Mouse (Mus musculus): Measurements from ENCODE around the gene Tgds. TPM values are rescaled to one million over a fixed set of nuclear protein-coding genes. Genes with fewer than 3 reads are reported as not detected.
"Not testable (repeated sequence)": the region's sequence is repeated elsewhere in the genome, so short reads cannot be mapped to it uniquely, and the experiment has no call there.

Tgds gene
- polyA plus RNA-seq (2017; shearing (Covaris generic)), result 10 to 100 TPM; 25.7 to 33.6 TPM

DNA sequence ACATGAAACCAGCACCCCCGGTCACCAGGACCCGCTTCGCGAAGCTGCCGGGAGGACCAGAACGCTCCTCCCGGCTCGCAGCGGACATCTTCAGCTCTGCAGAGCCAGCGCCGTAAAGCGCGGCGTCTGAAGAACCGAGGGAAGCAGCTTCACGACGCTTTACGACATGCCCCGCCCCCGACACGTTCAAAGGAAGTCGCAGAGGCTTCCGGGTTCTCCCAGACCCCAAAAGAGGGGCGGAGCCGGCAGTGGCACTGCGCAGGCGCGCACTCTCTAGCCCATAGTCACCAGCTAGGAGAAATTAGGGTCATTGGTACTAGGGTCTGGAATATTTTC, at the start of gene Tgds:
Gene Tgds (minus strand): TSS at position 114 of the 336 bp plus-strand sequence.
- ATAC-seq, result peak; percentile 51

DNA sequence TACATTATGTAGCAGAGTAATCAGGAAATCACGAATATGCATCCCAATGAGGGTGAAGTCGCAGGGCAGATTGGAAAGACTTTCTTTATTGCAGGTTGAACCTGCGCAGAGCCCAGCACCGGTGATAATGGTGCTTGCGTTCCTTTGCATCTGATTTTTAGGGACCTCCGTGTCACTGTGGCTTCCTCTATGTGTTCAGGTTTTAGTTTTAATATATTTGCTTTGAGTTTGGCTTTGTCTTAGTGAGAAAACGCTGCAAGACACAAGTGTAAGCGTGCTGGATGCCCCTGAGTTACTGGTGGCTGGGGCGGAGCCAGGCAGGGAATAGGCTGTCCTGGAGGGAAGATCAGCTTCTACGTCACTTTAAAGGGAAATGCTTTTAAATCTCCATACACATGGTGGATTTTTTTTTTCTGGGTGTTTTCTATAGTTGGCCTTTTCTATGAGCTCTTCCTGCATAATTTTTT, 48.2 kb upstream of the Tgds start:
- no peak for ATAC-seq

- peak; percentile 91 for ATAC-seq
Measured at GRCm38 (mm10) chr14:118180117-118180557, 47.6 kb upstream of the Tgds start.

DNA sequence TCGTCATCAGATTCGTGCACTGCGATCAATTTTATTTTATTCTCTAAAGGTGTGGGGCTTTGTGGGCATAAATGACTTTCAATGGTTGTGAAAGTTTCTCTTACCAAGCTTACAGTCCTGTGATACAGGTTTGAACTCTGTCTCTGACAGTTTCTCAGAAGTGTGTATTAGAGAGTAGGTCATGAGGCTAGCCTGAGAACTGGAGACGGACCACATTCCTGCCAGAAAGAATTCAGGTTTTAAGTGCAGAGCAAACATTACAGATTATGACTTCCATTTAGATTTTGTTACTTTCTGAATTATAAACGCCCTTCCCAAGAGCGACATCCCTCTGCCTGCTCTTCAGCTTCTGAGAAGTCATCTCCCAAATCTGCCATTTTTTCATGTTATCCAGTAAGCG, 47.1 kb upstream of the Tgds start:
- ATAC-seq, result no peak

DNA sequence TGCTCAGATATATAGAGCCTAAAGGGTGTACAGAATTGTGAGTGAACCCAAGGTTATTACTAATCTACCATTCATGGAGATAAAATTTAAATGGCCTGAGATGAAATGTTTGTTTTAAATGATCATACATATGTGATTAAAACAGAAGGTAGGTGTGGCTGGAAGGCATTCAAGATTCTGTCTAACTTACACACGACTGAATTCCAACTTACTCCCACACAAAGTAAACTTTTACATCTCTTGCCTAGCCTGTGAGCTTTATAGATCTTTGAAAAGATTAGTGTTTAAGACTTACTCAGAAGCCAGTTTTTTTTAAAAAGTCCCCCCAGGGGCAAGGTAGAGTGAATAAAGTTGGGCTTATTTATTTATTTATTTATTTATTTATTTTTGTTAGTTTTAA, 46.7 kb upstream of the Tgds start:
- no peak for ATAC-seq

- no peak for ATAC-seq
Measured at GRCm38 (mm10) chr14:118175694-118176085, 43.1 kb upstream of the Tgds start.

DNA sequence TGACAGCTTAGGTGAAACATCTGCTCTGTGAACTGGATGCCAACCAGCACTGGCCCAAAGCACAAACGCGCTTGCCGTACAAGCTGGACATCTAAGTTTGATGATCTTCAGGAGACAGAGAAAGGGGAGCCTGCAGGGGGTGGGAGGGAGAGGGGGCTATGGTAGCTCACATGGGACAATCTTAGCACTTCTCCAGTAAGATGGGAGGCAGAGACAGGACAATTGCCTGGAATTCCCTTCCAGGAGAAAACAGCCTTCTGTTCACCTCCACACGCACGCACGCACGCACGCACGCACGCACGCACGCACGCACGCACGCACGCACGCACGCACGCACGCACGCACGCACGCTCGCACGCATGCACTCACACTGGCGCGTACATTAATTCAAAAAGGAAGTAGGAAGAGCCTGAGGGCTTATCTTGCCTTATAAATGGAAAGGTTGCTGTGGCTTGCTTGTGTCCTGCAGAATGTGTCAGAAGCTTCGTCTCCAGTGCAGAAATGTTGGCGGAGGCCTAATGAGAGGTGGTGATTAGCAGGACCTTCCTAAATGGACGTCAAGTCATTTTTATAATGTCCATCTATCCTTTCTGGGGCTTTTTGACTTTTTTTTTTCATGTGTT, 42.6 kb upstream of the Tgds start:
- no peak for ATAC-seq

- peak; percentile 86 for ATAC-seq
Measured at GRCm38 (mm10) chr14:118173590-118174203, 41.1 kb upstream of the Tgds start.

DNA sequence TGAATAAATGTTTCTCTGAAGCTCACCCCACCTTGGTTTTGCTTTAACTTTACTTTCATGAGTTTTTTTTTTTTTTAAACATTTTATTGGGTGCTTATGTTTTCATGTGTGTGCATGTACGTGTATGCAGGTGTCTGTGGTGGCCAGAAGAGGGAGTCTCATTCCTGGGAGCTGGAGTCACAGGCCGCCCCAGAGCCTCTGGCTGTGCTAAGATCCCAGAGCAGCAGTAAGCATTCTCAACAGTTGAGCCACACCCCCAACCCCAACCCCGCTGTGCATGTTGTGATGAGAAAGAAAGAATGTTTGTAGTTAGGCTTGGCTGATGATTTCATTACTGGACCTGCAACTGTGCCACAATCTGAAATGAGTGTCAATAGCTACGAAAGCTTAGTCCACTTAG, 36.2 kb upstream of the Tgds start:
- no peak for ATAC-seq

GRCm38 (mm10) chr14:118162640-118163039, 30.1 kb upstream of the Tgds start:
- no peak for ATAC-seq

- ATAC-seq, result no peak
Measured at GRCm38 (mm10) chr14:118161751-118162150, 29.2 kb upstream of the Tgds start.

- ATAC-seq, result peak; percentile 83
Measured at GRCm38 (mm10) chr14:118157146-118157545, 24.6 kb upstream of the Tgds start.

DNA sequence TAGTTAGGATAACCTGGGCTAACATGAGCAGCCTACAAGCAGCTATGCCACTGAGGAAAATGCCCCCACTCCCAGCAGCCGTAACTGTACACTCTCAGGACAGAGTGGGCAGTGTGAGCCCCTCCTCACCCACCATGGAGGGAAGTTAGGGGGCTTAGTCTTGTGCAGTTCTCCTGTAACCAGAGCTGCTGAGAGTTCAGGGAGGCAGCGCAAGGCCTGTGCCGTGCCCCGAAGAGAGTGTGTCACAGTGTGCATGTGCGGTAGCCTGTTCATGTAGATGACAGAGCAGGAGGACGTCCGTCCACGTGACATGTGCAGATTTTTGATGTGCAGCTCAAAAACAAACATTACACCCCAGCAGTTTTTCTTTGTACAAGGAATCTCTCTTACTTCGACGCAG, 24.2 kb upstream of the Tgds start:
- no peak for ATAC-seq

DNA sequence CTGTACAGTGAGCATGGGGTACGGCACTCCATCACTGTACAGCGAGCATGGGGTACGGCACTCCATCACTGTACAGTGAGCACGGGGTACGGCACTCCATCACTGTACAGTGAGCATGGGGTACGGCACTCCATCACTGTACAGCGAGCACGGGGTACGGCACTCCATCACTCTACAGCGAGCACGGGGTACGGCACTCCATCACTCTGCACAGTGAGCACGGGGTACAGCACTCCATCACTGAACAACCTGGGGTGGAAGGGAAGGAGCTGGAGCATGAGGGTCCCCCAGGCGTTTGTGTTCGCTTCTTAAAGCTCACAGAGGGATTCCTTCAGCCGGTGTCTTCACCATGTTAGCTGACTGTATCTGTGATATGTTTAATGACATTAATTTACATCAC, 23.5 kb upstream of the Tgds start:
- ATAC-seq, result not testable (repeated sequence)

DNA sequence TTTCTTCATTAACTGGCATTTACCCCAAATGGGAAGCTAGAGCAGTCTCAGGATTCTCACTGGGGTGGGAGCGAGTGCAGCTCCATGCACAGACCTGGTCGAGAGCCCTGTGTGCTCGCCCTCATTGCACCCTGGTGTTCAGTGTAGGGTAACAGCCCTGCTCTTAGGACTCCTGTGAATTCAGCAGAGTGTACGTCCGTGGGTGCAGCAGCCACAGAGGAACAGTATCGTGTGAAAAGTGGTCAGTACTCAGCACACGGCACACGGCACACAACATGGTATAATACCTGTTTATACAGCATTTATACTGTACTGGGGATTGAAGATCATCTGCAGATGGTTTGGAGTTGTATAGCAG, 19.7 kb upstream of the Tgds start:
- no peak for ATAC-seq

GRCm38 (mm10) chr14:118151651-118152293, 19.2 kb upstream of the Tgds start:
- no peak for ATAC-seq

GRCm38 (mm10) chr14:118150656-118151551, 18.3 kb upstream of the Tgds start:
- no peak for ATAC-seq

DNA sequence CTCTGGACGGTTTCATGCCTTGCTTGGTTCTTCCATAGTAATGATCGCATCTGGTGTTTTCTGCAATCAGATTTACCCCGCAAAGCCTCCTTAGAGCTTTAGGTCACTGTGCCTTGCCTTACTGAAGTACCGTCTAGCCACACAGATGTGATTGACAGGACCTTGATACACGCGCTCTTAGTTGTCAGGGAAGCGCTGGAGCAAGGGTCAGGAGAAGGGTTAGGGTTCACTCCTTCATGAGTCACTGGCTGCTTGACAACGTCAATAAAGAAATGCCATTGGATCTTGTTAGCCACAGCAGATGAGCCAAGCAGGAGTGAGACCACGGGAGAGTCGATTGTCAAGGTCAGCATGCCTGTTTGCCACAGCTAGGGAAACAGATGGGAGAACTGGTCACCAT, 16.0 kb upstream of the Tgds start:
- no peak for ATAC-seq

DNA sequence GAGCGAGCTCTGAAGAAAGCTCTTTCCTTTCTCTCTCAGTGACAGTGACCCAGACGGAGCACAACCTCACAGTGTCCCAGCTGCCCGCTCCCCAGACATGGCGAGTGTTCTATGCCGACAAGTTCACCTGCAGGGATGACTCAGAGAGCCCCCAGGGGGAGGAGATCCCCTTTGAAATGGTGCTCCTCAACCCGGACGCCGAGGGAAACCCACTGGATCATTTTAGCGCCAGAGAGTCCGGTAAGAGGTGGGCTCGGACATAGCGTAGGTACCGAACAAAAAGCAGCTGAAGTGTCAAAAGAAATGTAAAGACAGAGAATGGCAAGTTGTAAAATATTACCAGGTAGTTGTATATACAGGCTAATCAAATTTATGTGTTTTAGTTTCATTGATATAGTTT, 15.5 kb upstream of the Tgds start:
- ATAC-seq, result no peak

DNA sequence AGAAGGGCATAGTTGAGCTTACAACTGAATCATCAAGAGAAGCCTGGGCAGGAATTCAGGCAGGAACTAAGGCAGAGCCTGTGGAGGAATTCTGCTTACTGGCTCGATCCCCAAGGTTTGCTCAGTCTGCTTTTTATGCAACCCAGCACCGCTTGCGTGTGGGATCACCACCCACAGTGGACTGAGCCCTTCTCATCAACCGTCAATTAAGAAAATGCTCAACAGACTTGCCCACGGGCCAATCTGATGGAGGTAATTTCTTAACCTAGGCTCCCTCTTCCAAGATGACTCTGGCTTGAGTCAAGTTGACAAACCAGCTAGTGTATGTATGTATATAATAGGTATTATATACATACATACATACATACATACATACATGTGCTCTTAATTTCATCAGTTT, 9.7 kb upstream of the Tgds start:
- no peak for ATAC-seq

GRCm38 (mm10) chr14:118137487-118137886, 4.9 kb upstream of the Tgds start:
- peak; percentile 10 for ATAC-seq

- peak; percentile 89 for ATAC-seq
Measured at GRCm38 (mm10) chr14:118136744-118137452, 4.3 kb upstream of the Tgds start, which contains the start of gene Gpr180. Gpr180 (plus strand) TSS chr14:118137158.

Data from activated CD4-positive, CD25-positive, alpha-beta regulatory T cell, adult 4 months (primary cell).